Mouse (Mus musculus) limb, embryonic 11.5 days (tissue): ENCODE results near the gene Bbs10. TPM values are rescaled to one million over a fixed set of nuclear protein-coding genes. Genes with fewer than 3 reads are reported as not detected.
A peak's percentile ranks its signal among the peaks of the same experiment; 100 is the strongest.

ENCODE experiments used
- ATAC-seq: fragments of 200-750 bp; cut with Nextera tagmentation; 2 replicates; pipeline ENCODE4 v1.8.0; 2017; ENCODE audit warnings: low read depth; ENCODE audit not compliant: insufficient number of reproducible peaks, low FRiP score, low TSS enrichment
- DNase-seq: peaks from one replicate; pipeline ENCODE4 v3.0.0-alpha.2; 2015; ENCODE audit warnings: low spot score
- H3K27ac ChIP-seq: fragments of 300-500 bp; sonication (generic); replicated peaks from 2 replicates; pipeline ENCODE4 v1.5.1; 2014; ENCODE audit warnings: low read depth, mild to moderate bottlenecking, low read length
- H3K27me3 ChIP-seq: fragments of 300-500 bp; sonication (generic); 2 replicates; pipeline ENCODE4 v1.6.1; 2014; ENCODE audit warnings: mild to moderate bottlenecking, low read length, mixed read lengths; ENCODE audit not compliant: control insufficient read depth, insufficient read depth
- H3K36me3 ChIP-seq: fragments of 300-500 bp; sonication (generic); 2 replicates; pipeline ENCODE4 v1.6.1; 2014; ENCODE audit warnings: mild to moderate bottlenecking, low read length, moderate library complexity, mixed read lengths; ENCODE audit not compliant: control insufficient read depth, insufficient read depth
- H3K4me1 ChIP-seq: fragments of 300-500 bp; sonication (generic); 2 replicates; pipeline ENCODE4 v1.6.1; 2014; ENCODE audit warnings: low read length, mixed read lengths; ENCODE audit not compliant: control insufficient read depth, insufficient read depth
- H3K4me2 ChIP-seq: fragments of 300-500 bp; sonication (generic); 2 replicates; pipeline ENCODE4 v1.6.1; 2014; ENCODE audit warnings: low read depth, mild to moderate bottlenecking, moderate library complexity; ENCODE audit not compliant: severe bottlenecking
- H3K4me3 ChIP-seq: fragments of 300-500 bp; sonication (generic); 2 replicates; pipeline ENCODE4 v1.5.1; 2014; ENCODE audit warnings: low read depth, low read length
- H3K9ac ChIP-seq: fragments of 300-500 bp; sonication (generic); 2 replicates; pipeline ENCODE4 v1.6.1; 2014; ENCODE audit warnings: mild to moderate bottlenecking, low read length
- H3K9me3 ChIP-seq: fragments of 300-500 bp; sonication (generic); 2 replicates; pipeline ENCODE4 v1.6.1; 2016; ENCODE audit warnings: low read length; ENCODE audit not compliant: control insufficient read depth
- WGBS: fragments of 180-500 bp; shearing (Covaris S2); extraction: QIAGEN DNeasy Blood & Tissue Kit; methylation state at CpG from one replicate; pipeline ENCODE4 v1.1.7; 2014; 5-methylcytosine and 5-hydroxymethylcytosine counted together
- polyA plus RNA-seq: library from polyadenylated mRNA; unstranded; fragments of >200 nt; fragmentation: Nextera tagmentation; extraction: Ambion mirVana; gene quantifications from 2 replicates; pipeline ENCODE4 v1.2.1, GENCODE M21; 2014

The Bbs10 gene
- polyA plus RNA-seq: 8.7 and 10.3 TPM in 2 replicates

DNA sequence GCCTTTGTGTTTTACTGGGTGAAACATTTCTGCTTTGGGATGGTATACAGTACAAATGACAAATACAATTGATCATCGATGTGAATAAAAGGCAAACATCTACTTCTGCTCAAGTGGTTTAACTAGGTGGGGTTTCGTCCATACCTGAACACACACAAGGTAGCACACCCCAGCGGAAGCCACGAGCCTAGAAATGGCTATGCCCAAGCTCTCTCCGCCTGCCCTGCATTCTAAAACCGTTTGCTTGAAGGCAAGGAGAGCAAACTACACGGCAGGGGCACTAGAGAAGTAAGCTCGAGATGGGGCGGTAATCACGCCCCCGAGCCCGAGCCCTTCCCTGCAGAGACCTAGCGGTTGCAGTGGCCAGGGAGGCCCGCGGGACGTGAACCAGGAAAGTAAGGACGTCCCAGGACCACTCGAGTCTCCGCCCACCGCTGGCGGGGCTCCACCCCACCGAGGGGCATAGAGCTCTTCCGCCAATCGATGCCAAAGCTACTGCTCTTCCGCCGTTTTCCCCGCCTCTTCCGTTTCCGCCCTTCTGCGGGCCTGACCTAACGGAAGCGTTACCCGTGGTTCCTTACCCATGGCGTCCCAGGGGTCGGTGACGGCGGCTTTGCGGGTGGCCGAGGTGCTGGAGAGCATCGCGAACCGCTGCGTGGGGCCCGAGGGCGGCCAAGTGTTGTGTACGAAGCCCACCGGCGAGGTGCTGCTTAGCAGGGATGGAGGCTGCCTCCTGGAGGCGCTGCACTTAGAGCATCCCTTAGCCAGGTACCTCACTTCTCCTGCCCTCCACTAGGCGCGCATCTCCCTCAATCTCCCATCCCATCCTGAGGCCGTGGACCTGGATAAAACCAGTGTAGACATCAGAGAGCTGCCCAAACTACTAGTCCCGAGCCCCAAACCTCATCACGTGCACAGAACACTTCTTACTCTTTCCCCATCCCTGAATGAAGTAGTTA is at the start of gene Bbs10:
Gene Bbs10, plus strand, starts transcription at position 540 of the 959 bp plus-strand sequence.
- DNase-seq: peak; percentile 96
- Histone ChIP-seq H3K4me2 (peak within 1 kb of the TSS; percentile 52), H3K27me3 (no peaks in the 10 kb centered on the region), H3K4me3 (peak within 1 kb of the TSS; percentile 64), H3K9ac (peak within 1 kb of the TSS; percentile 83), H3K27ac (peak within 1 kb of the TSS; percentile 77), H3K9me3 (no peaks in the 10 kb centered on the region), H3K36me3 (no peaks in the 10 kb centered on the region), H3K4me1 (no peaks in the 10 kb centered on the region)
- WGBS: under 1% methylated on average over 54 of the region's 54 CpGs
- ATAC-seq: peak; percentile 99

- no peaks in the 10 kb centered on the region for H3K27me3 ChIP-seq
- H3K4me2 ChIP-seq: no peak overlapping the region
- DNase-seq (no peak), ATAC-seq (no peak)
- H3K9ac ChIP-seq: no peak overlapping the region
- no peaks in the 10 kb centered on the region for H3K36me3 ChIP-seq
- H3K4me1 ChIP-seq: 0 out of 2 replicates have a peak, but pooled peaks cover 3% of the 10 kb centered on the region
- WGBS: 88% methylated on average over 4 of the region's 4 CpGs
- H3K4me3 ChIP-seq: no peak overlapping the region
- no peak overlapping the region for H3K27ac ChIP-seq
- H3K9me3 ChIP-seq: no peaks in the 10 kb centered on the region
These were observed 48.3 kb upstream of the Bbs10 start for GRCm38 (mm10) chr10:111250192-111250591.

DNA sequence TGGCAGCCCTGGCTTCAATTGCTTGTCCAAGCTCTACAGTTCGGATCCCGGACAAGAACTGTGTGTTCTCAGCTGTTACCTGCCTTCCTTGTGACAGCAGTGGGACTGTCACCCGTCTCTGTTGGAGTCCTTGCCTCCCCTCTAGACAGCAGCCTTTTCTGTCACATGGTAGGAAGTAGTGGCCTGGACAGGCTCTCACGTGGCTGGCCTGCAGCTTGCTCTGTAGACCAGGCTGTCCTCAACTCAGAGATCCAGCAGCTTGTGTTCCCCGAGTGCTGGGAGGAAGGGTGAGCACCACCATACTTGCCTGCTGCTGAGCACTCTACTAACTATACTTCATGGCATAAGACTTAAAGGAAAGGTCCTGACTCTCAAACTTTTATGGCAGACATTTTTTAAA is 46.8 kb upstream of the Bbs10 start:
- no peak overlapping the region for H3K27ac ChIP-seq
- no peak overlapping the region for H3K4me3 ChIP-seq
- WGBS: 76% methylated on average over 5 of the region's 5 CpGs
- H3K27me3 ChIP-seq: no peaks in the 10 kb centered on the region
- H3K9me3 ChIP-seq: no peaks in the 10 kb centered on the region
- no peak overlapping the region for H3K9ac ChIP-seq
- H3K4me1 ChIP-seq: 0 out of 2 replicates have a peak, but pooled peaks cover 3% of the 10 kb centered on the region
- ATAC-seq (no peak), DNase-seq (no peak)
- no peak overlapping the region for H3K4me2 ChIP-seq
- H3K36me3 ChIP-seq: no peaks in the 10 kb centered on the region

GRCm38 (mm10) chr10:111255228-111255627 is 43.3 kb upstream of the Bbs10 start:
- no peaks in the 10 kb centered on the region for H3K36me3 ChIP-seq
- no peaks in the 10 kb centered on the region for H3K27me3 ChIP-seq
- H3K4me2 ChIP-seq: no peak overlapping the region
- H3K4me1 ChIP-seq: no peaks in the 10 kb centered on the region
- H3K9ac ChIP-seq: no peak overlapping the region
- no peak for DNase-seq
- 96% methylated on average over 6 of the region's 6 CpGs for WGBS
- H3K9me3 ChIP-seq: no peaks in the 10 kb centered on the region
- H3K27ac ChIP-seq: no peak overlapping the region
- no peak overlapping the region for H3K4me3 ChIP-seq
- ATAC-seq: no peak

- no peaks in the 10 kb centered on the region for H3K9me3 ChIP-seq
- DNase-seq (no peak), ATAC-seq (no peak)
- no peaks in the 10 kb centered on the region for H3K27me3 ChIP-seq
- H3K27ac ChIP-seq: no peak overlapping the region
- H3K4me1 ChIP-seq: no peaks in the 10 kb centered on the region
- 93% methylated on average over 3 of the region's 3 CpGs for WGBS
- no peak overlapping the region for H3K4me3 ChIP-seq
- H3K36me3 ChIP-seq: no peaks in the 10 kb centered on the region
- H3K4me2 ChIP-seq: no peak overlapping the region
- no peak overlapping the region for H3K9ac ChIP-seq
These were observed 42.3 kb upstream of the Bbs10 start for GRCm38 (mm10) chr10:111256156-111256555.

DNA sequence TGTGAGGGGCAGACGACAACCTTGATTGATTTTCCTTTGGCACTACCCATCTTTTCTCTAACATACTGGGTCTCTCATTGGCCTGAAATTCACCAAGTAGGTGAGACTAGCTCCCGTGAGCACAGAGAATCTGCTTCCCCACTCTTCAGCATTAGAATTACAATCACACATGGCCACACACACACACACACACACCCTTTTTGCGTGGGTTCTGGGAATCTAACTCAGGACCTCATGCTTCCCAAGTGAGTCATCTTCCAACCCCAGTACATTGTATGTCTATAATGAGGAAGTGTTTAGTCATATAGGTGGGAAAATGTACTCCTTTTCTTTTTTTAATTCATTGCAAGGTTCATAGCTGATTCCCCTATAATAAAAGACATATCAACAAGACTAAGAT is 41.1 kb upstream of the Bbs10 start:
- Histone ChIP-seq H3K4me3 (no peak overlapping the region), H3K9me3 (no peaks in the 10 kb centered on the region), H3K4me2 (no peak overlapping the region), H3K27me3 (no peaks in the 10 kb centered on the region), H3K27ac (no peak overlapping the region), H3K9ac (no peak overlapping the region), H3K36me3 (no peaks in the 10 kb centered on the region), H3K4me1 (no peaks in the 10 kb centered on the region)
- ATAC-seq (no peak), DNase-seq (no peak)
- WGBS: 82% methylated on average over 3 of the region's 3 CpGs

- DNase-seq: no peak
- no peak overlapping the region for H3K4me3 ChIP-seq
- no peaks in the 10 kb centered on the region for H3K9me3 ChIP-seq
- H3K4me2 ChIP-seq: no peak overlapping the region
- no peak overlapping the region for H3K27ac ChIP-seq
- H3K9ac ChIP-seq: no peak overlapping the region
- H3K36me3 ChIP-seq: no peaks in the 10 kb centered on the region
- no peaks in the 10 kb centered on the region for H3K4me1 ChIP-seq
- ATAC-seq: no peak
- WGBS: 92% methylated on average over 3 of the region's 3 CpGs
- no peaks in the 10 kb centered on the region for H3K27me3 ChIP-seq
These were observed 40.2 kb upstream of the Bbs10 start for GRCm38 (mm10) chr10:111258256-111258655.

- Histone ChIP-seq H3K4me3 (no peak overlapping the region), H3K4me1 (no peaks in the 10 kb centered on the region), H3K4me2 (no peak overlapping the region), H3K27ac (no peak overlapping the region), H3K9me3 (no peaks in the 10 kb centered on the region), H3K9ac (no peak overlapping the region), H3K27me3 (no peaks in the 10 kb centered on the region), H3K36me3 (no peaks in the 10 kb centered on the region)
- DNase-seq: no peak
- WGBS: 84% methylated on average over 15 of the region's 15 CpGs
- ATAC-seq: no peak
These were observed 26.8 kb upstream of the Bbs10 start for GRCm38 (mm10) chr10:111271687-111272086.
